Mouse (Mus musculus) E14TG2a.4 (cell line): ENCODE results near the gene Timm8b.
"Not testable (repeated sequence)": the region's sequence is repeated elsewhere in the genome, so short reads cannot be mapped to it uniquely, and the experiment has no call there.

ENCODE experiments used
- H3K27me3 ChIP-seq: 2 replicates; pipeline ENCODE4 v1.6.1; 2014; ENCODE audit warnings: low read length, control low read depth; ENCODE audit not compliant: insufficient read depth
- H3K36me3 ChIP-seq: 2 replicates; pipeline ENCODE4 v1.6.1; 2014; ENCODE audit warnings: low read length, control low read depth; ENCODE audit not compliant: insufficient read depth
- H3K4me1 ChIP-seq: replicated peaks from 2 replicates; pipeline ENCODE4 v1.6.1; 2014; ENCODE audit warnings: low read depth, low read length, control low read depth
- H3K4me3 ChIP-seq: replicated peaks from 2 replicates; pipeline ENCODE4 v1.5.1; 2014; ENCODE audit warnings: mild to moderate bottlenecking, low read length
- H3K9me3 ChIP-seq: 2 replicates; pipeline ENCODE4 v1.6.1; 2014; ENCODE audit warnings: low read length, control low read depth
- CTCF ChIP-seq: conservative IDR thresholded peaks from 2 replicates; pipeline ENCODE4 v1.5.1; 2014; ENCODE audit warnings: low read length
- NANOG ChIP-seq: IDR thresholded peaks from 2 replicates; pipeline ENCODE4 v1.6.1; 2014; ENCODE audit warnings: borderline replicate concordance, low read length, mixed read lengths
- POU5F1 ChIP-seq: IDR thresholded peaks from 2 replicates; pipeline ENCODE4 v1.6.1; 2014; ENCODE audit warnings: low read length, borderline replicate concordance

Timm8b gene

DNA sequence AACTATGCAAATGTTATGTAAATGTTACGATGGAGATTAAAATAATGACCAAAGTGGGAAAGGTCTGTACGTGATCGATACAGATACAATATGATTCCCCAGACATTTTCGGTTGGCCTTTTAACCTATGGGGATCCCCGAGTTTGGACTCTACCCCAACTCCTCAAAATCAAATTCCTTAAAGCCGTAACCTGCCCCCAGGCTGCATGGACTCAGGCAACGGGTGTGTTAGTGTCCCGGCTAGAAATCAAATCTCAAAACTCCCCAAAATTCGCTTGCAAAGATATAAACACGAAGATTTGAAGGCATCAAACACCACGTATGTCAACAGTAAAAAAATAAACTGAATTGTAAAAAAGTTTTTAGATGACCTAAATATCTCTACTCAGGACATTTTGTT is 12.5 kb downstream of the Timm8b start:
- H3K27me3 ChIP-seq: no peaks in the 10 kb centered on the region
- TF ChIP-seq POU5F1 (no peak), CTCF (no peak), NANOG (no peak)

DNA sequence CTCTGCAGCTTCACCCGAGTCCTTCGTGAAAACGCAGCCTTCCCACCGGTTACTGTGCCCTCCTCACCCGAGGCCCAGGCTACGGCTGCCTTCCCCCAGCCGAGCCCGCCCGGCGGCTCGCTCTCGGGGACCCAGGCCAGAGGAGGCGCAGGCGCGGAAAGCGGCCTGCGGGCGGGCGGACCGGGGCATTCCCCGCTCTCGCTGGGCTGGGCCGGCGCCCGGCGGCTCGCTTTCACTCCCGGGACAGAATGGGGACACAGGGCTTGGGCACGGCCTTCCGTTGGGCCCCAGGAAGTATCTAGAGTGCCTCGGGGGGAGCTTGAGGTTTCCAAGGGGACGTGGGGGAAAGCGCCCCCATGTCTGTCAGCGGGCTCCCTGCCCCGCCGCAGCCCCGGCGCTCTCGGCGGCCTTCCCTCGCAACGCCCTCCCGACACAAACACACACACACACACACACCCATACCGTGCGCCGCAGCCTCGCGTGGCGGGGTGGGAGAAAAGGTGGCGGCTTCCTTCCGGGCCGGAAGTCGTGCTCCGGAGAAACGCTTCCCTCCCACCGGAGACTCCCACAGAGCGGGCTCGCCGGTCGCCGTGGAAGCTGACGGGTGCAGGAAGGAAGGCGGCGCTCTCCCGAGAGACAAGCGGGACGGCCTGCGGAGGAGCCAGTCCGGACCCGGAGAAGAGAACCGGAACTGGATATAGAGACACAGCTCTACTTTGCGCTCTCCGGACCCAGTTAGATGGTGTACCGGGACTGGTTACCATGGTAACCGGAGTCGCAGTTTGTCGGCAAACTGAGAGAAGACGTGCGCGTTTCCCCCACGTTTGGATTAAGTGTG is 13.3 kb downstream of the Timm8b start, which contains the start of the genes Pih1d2 and Nkapd1:
Gene Pih1d2 (plus strand): TSS at position 556 of the 838 bp plus-strand sequence.
Gene Nkapd1 (minus strand): TSS at position 699 of the 838 bp plus-strand sequence.
- peaks cover 16% of the 10 kb centered on the region for H3K4me1 ChIP-seq
- no peaks in the 10 kb centered on the region for H3K27me3 ChIP-seq
- peaks cover 35% of the 10 kb centered on the region for H3K36me3 ChIP-seq
- peak within 1 kb of the TSS; percentile 99 for H3K4me3 ChIP-seq
- TF ChIP-seq NANOG: no peak
- no peak for TF ChIP-seq CTCF
- no peak for TF ChIP-seq POU5F1
- H3K9me3 ChIP-seq: no peaks in the 10 kb centered on the region

More for the DNA sequence above, 12.5 kb downstream of the Timm8b start:
- Histone ChIP-seq H3K9me3 (no peaks in the 10 kb centered on the region), H3K4me3 (peak overlapping the region; percentile 99), H3K36me3 (peaks cover 42% of the 10 kb centered on the region), H3K4me1 (peaks cover 16% of the 10 kb centered on the region)

DNA sequence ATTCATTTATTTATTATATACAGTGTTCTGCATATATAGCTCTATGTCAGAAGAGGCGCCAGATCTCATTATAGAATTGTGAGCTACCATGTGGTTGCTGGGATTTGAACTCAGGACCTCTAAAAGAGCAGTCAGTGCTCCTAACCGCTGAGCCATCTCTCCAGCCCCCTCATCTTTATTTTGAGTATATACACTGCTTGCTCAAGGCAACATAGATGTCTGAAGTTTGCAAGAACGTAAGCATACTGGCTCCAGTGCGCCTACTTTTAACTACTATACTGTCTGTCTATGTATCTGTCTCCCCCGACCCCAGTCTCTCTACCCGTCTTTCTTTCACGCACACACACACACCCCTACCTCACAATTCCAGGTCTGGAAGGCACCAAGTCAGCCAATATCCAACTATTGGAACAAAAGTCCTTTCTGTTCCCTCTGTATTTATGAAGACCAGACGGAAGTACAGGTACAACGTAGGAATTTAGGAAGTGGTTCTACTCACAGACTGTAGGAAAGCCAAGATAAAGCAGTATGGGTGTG is 14.2 kb downstream of the Timm8b start:
- H3K4me3 ChIP-seq: peak overlapping the region; percentile 99

DNA sequence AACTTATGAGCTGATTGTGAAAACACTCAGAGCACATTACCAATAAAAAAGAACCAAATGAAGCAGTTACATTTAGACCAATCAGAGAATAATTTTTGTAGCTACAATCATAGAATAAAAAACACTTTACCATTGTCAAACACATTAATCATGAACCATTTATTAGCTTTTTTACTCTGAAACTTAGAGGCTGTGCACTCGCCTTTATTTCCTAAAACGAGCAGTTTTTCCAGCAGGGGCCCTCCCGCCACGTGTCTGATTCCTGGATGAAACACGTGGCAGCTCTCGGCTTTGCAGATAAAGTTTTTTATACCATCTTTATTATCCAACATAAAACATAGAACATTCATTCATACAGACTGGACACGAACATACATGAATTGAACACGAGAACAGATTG is 27.2 kb downstream of the Timm8b start:
- H3K4me1 ChIP-seq, H3K36me3 ChIP-seq, H3K27me3 ChIP-seq, H3K4me3 ChIP-seq, H3K9me3 ChIP-seq: not testable (repeated sequence)

More for the DNA sequence above, 14.2 kb downstream of the Timm8b start:
- H3K9me3 ChIP-seq: no peaks in the 10 kb centered on the region
- peaks cover 26% of the 10 kb centered on the region for H3K36me3 ChIP-seq
- TF ChIP-seq CTCF (no peak), POU5F1 (no peak), NANOG (no peak)
- no peaks in the 10 kb centered on the region; the same call in 1 of the 2 replicates for H3K27me3 ChIP-seq
- H3K4me1 ChIP-seq: peaks cover 16% of the 10 kb centered on the region

DNA sequence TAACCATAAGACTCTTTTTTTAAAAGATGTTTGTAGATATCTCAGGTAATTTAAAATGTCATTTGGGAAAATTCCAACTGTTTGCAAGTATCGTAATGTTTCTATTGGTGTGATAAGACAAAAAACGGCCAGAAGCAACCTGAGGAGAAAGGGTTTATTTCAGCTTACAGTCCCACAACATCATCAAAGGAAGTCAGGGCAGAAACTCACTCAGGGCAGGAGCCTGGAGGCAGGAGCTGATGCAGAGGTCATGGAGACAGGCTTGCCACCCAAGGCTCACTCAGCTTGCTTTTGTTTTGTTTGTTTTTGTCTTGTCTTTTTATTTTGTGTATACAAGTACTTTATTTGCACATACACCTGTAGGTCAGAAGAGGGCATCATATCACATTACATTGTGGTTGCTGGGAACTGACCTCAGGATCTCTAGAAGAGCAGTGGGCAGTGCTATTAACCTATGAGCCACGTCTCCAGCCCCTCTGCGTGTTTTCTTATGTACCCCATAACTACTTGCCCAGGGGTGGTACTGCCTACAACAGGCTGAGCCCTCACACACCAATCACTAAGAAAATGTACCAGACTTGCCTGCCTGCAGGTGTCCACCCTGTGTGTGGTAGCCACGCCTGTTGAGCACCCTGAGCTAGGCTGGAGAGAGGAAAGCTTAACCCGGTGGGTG is 28.4 kb downstream of the Timm8b start:
- Histone ChIP-seq H3K4me1 (peaks cover 4% of the 10 kb centered on the region; the same call in 1 of the 2 replicates), H3K4me3 (no peak overlapping the region), H3K9me3 (no peaks in the 10 kb centered on the region), H3K27me3 (no peaks in the 10 kb centered on the region), H3K36me3 (peaks cover 13% of the 10 kb centered on the region)
- TF ChIP-seq NANOG (no peak), POU5F1 (no peak), CTCF (no peak)

DNA sequence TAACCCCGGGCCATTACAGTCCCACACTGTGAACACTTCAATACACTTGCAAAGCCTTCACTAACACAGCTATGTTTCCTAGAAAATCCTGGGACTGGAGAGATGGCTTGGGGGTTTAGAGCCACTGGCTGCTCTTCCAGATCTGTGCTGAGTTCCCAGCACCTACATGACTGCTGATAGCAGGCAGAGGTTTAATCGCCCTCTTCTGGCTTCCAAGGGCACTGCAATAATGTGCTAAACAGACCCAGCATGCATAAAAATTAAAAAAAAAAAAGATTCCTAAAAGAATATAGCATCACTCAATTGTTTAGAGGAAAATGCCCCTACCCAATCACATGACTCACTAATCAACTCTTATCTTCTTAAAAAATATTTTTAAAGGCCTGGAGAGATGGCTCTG is 29.3 kb downstream of the Timm8b start:
- Histone ChIP-seq H3K9me3 (no peaks in the 10 kb centered on the region), H3K4me3 (no peak overlapping the region), H3K36me3 (peaks cover 21% of the 10 kb centered on the region), H3K4me1 (peaks cover 4% of the 10 kb centered on the region; the same call in 1 of the 2 replicates), H3K27me3 (no peaks in the 10 kb centered on the region)
- no peak for TF ChIP-seq CTCF
- no peak for TF ChIP-seq NANOG
- no peak for TF ChIP-seq POU5F1

DNA sequence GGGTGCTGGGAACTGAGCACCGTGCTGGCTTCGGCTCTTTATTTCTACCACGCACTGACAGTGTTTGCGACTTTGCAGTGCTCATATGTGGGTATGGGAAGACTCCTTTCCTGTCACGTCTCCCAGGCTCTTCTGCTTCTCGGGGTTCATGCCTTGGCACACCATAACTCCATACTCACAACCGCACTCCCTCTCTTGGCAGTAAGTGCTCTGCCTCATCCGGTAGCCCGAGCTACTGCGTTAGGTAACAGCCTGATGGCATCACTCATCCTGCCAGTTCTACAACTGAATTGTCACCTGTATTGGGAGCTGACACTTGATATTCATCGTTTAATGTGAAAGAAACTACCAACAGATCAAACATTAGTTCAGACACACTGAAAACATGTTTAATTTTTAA is 30.6 kb downstream of the Timm8b start:
- Histone ChIP-seq H3K9me3 (no peaks in the 10 kb centered on the region), H3K4me3 (no peak overlapping the region), H3K36me3 (peaks cover 28% of the 10 kb centered on the region), H3K4me1 (peaks cover 4% of the 10 kb centered on the region; the same call in 1 of the 2 replicates), H3K27me3 (no peaks in the 10 kb centered on the region)
- TF ChIP-seq CTCF (no peak), NANOG (no peak)

DNA sequence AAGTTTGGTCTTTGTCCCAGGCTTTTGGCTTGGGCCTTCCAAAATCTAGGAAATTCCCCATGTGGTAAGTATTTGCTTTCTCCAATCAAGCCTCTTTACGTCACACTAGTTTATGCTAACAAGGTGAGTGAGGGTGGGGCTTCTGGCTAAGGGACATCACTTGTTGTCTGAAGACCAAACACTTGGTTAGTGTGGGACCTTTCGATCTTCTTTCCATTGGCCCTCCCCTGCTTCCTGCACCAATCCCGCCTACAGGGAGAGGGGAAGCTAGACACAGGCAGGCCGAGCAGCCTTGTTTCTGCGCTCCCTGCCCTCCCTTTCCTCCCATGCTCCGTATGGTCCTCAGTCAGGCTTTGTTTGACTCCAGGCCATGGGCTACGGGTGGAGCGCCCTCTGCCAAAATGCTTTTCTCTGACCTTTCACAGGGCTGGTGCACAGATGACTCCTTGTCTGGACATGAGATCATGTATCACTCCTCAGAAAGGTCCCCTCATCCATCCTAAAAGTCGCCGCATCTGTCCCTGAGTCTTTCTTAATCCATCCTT is 43.2 kb downstream of the Timm8b start:
- TF ChIP-seq NANOG (no peak), POU5F1 (no peak), CTCF (no peak)
- Histone ChIP-seq H3K9me3 (no peaks in the 10 kb centered on the region), H3K4me3 (peak overlapping the region; percentile 29; the same call in 1 of the 2 replicates), H3K4me1 (peaks cover 8% of the 10 kb centered on the region; the same call in 1 of the 2 replicates), H3K36me3 (peaks cover 68% of the 10 kb centered on the region), H3K27me3 (no peaks in the 10 kb centered on the region)
